Mouse (Mus musculus) myocyte (in vitro differentiated cells): ENCODE results near the gene Gpc5.

ENCODE experiments used
- CEBPB ChIP-seq: IDR thresholded peaks from 2 replicates; pipeline ENCODE4 v1.6.1; 2011; ENCODE audit warnings: mild to moderate bottlenecking, moderate library complexity; ENCODE audit not compliant: poor library complexity, insufficient read depth, severe bottlenecking
- E2F4 ChIP-seq: IDR thresholded peaks from one replicate; pipeline ENCODE4 v1.6.1; 2011; ENCODE audit warnings: mild to moderate bottlenecking, control low read depth, moderate library complexity; ENCODE audit not compliant: insufficient read depth
- POLR2A ChIP-seq: IDR thresholded peaks from one replicate; pipeline ENCODE4 v1.6.1; 2011; ENCODE audit warnings: low read depth, mild to moderate bottlenecking, control low read depth, moderate library complexity; ENCODE audit not compliant: insufficient read length
- USF1 ChIP-seq: IDR thresholded peaks from one replicate; pipeline ENCODE4 v1.6.1; 2011; ENCODE audit warnings: low read depth, mild to moderate bottlenecking, control low read depth, moderate library complexity

DNA sequence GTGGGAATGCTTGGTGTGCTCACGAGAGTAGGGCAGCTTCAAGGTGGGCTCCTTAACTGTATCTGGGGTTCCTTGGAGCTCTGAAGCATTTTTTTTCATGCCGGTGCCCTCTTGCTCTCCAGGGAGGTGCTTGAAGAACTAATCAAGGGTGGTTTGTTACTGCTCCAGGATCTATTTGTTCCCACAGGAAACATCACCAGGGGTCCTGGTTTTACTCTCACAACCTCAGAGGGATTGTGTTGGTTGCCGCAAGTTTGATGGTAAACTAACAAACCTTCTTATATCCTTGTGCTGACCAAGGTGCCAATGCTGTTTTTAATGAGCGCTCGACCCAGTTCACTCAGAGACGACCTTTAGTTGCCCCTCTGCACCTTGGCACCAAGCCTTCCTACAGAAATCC lies 937 bp downstream of the Gpc5 start:
- TF ChIP-seq POLR2A (no peak), USF1 (no peak), E2F4 (no peak), CEBPB (no peak)
